Mouse (Mus musculus) NIH3T3 (cell line): ENCODE measurements at regions not wholly inside any gene's neighbourhood (a gene's known extent, or its start where the extent isn't known, plus 50 kb on each side); places are given as distances from the start of the nearest gene placed in this dataset.
A peak's percentile ranks its signal among the peaks of the same experiment; 100 is the strongest.

ENCODE experiments used
- DNase-seq: peaks from one replicate; pipeline ENCODE4 v3.0.0-alpha.2; 2012; ENCODE audit warnings: low read depth

DNA sequence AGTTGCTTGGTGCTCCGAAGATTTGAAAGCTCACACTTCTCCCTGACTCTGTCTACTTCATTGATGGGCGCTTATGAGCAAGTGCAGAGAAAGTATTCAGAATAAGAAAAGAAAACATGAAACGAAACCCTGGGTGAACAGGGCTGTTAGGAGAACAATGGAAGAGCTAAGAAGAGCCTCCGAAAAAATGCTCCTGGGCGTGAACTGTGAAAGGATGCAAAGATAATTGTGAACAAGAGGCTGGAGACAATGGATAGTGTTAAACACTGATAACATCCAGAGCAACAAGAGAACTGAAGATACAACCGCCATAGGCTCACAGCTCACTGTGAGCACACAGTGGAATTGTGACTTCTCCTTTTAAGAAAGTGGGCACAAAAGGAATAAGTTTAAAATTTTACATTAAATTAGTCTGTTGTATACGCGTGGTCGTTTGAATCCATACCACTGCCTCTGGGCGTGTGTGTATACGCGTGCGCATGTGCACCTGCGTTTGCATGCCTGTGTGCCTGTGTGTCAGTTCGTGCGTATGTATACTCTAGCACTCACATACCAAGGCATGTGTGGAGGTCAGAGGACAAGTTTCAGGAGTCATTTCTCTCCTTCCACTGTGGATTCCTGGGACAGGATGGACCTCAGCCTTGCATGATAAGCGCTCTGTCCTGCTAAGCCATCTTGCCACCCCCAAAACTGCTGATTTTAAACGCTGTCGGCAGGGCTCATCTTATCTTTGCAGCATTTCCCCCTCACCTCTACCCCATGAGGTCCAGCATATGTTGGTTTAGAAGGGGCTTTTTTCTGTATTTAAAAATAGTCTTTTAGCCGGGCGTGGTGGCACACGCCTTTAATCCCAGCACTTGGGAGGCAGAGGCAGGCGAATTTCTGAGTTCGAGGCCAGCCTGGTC lies 113.0 kb upstream of the 1700016C15Rik start:
- DNase-seq: no peak

DNA sequence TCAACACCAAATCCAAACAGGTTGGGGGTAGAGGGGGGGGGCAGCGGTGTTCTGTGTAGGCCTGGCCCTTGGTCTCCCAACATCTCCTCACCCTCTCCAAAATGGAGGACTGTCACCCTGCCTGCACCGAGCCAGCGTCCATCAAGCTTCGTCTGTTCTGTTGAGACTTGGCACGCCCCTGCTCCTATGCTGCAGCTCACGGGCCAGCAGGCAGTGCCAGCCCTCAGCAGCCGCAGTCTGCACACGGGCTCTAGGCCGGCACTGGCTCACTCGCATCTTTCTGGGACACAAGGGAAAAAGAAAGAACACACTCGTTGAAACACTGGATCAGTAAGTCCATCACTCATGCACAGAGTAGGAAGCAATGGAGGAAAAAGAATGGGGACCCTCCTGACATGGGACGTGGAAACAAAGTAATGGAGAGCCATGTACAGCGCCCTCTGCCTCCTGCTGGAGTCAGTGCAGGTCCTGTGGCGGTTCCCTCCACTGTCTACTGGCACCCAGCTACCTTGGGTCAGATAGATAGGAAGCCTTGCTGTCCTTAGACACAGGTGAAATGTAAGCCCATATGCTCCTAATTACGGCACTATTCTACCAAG lies 109.0 kb upstream of the 1700016C15Rik start:
- DNase-seq: no peak

DNA sequence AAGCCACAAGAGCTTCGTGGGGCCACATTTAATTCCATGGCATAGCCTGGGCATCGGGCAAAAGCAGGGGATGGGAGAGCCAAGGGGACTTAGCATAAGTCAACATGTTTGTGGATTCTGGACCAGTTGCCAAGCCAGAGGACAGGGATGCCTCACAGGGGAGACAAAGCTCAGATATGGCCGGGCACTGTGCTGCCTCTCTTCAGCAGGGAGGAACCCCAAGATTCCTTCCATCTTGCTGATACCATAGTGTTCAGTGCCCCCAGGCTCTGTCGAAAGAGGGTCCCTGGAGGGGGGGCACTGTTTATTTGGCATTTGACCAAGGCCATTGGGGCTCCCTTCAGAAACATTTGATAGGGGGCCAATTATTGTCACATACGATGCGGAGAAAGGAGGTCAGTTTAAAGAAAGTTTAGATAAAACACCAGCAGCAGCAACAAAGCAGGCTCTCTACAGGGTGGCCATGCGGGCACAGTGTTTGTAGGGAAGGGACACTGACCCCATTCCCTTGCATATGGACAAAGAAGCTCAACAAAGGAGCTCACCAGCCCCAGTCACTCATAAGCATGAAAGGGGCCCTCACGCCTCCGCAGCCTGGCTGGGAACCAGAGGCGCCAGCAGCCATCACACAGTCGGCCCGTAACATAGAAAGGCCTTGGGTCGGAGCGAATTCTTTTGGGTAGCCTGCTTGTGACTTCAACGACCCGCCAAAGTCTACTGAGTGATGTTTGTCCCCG lies 107.6 kb upstream of the 1700016C15Rik start:
- DNase-seq: no peak

DNA sequence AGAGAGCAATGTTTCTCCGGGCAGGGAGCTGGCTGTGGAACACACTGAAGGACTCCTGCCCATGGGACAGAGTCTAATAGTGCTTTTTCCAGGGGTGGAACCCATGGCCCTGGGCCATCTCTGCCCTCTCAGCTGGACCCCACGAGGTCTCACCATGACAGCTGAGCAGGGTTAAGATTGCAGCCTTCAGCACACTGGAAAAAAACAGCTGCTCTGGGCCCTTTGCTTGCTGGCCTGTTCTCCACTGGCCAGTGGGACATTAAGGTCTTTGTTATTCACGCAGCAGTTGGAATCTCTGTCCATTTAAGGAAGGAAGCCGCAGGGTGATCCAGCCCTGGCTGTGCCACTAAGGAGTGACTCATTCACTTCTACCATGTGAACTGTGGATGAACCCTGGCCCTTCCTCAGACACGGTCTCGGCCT lies 106.3 kb upstream of the 1700016C15Rik start:
- peak; percentile 89 for DNase-seq

DNA sequence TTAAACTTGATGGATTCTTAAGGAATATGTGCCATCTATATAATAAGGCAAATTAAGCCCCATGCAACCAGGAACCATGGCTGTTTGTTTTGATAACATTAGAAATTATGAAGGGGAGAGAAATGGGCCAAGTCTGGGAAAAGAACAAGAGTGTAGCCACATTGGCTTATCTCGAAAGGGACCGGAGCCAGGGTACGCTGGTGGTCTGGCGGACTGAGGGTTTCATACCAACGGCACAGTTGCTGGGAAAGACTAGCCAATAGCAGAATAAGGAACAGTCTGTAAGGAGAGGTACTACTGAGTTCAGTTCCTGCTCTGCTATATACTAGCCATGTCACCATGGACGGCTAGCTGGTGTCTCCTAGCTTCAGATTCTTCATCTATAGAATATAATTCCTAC lies 105.9 kb upstream of the 1700016C15Rik start:
- no peak for DNase-seq

DNA sequence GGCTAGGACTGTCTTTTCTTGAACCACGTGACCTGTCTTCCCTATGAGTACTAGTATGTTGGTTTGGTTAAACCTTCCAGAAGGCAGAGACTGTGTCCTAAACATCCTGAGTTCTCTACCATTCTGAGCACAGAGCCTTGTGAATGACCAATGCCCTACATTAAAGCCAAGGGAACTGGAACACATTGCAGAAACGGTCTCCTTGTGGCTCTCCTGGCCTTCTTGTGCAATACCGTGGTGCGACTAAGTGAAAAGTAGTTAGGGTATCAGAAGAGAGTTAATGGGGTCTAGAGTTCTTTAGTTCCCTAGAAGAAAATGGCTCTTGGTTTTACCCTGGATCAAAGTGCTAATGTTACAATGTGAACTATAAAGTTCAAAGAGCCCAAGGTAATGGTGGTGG lies 101.8 kb upstream of the 1700016C15Rik start:
- DNase-seq: no peak

DNA sequence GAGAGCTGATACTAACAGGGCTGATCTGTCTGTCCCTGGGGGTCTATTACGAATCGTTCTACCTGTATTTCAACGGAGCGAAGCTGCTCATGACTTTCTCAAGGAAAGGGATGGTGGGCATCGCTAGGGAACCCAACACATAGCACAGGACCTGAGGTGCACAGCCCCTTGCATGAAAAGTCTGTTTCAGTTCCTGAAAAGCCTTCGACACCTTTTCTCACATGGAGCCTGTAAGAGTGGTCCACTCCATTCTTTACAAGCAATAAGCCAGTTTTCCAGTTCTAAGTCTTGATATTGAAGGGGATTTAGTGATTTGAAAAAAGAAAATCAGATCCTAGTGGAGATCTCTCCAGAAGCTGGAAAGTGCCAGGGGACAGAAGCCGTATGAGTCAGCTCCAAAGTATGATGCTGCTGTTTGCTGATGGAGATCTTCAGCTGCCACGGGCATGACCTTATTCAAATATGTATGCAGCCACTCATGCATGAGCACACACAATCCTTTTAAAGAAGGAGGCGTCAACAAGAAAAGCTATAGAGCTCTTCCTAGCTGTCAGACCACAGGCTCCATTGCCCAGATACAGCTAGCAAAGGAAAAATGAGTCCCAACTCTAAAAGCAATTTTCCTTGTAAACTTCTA lies 95.5 kb upstream of the 1700016C15Rik start:
- peak; percentile 63 for DNase-seq

DNA sequence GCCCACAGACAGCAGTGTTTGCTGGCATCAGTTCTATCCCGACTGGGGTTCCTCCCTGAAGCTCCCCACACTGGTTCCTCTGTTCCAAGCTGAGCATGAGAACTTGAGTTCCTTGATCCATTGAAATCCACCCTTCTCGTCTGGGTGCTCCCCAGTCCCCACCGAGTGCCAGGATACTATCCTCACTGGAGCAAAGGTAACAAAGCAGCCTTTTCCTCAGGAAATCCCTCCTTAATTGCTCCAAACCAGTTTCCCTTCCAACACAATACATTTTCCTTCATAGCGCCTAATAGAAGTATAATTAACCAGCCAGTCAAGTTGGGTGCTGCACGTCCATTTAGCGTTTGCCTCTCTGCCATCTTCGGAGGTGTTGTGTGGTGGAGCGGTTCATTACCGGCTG lies 92.6 kb upstream of the 1700016C15Rik start:
- DNase-seq: no peak

DNA sequence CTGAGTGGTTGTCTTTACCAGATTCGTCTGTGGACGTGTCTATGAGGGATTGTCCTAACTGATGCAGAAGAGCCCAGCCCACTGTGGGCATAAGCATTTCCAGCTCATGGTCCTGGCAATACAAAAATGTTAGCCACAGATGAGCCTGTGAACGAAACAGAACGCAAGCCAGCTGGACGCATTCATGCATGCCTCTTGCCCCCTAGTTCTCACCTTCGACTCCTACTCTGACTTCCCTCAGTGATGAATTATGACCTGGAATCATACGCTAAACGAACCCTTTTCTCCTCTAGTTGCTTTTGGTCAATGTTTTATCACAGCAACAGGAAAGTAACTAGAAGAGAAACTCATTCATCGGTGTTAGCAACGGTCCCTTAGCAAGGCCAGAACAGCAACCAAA lies 91.2 kb upstream of the 1700016C15Rik start:
- DNase-seq: no peak

DNA sequence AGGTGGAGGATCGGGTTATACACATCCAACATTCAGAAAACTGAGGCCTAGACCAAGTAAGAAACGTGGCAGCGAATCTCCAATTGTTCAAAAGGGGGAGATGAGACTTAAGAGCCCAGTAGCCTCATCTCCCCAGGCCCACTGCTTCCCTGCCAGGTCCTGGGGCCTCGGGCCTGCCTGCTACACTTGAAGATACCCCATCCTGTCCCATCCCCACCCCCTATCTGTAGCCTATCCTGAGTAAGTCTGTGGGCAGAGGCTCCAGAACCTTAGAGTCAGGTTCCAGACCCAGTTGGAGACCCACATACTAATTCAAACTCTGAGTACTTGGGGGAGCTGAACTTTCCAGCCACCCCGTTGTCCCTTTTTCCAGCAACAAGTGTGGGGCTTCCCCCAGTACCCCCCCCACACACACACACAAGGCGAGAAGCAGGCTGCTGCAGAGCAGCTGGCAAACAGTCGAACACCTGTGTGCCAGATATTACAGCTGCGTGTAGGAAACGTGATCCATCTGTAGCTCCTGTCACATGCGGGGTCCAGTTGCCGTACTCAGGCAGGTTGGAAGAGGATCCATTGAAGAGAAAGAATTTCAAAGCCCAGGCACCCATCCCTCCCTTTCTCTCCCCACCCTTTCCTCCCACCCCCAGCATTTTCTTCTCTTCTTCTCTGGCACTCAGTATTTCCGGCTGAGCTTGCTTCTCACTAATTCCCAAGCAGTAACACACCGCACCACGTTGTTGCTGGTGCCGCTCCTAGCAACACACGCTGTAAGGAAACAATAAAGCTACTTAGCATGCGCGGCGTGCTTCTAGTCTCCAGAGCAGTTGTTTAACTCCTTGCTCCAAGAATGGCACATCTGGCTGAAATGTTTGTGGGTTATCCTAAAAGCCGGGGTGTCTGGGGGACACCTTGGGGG lies 89.4 kb upstream of the 1700016C15Rik start:
- DNase-seq: no peak

DNA sequence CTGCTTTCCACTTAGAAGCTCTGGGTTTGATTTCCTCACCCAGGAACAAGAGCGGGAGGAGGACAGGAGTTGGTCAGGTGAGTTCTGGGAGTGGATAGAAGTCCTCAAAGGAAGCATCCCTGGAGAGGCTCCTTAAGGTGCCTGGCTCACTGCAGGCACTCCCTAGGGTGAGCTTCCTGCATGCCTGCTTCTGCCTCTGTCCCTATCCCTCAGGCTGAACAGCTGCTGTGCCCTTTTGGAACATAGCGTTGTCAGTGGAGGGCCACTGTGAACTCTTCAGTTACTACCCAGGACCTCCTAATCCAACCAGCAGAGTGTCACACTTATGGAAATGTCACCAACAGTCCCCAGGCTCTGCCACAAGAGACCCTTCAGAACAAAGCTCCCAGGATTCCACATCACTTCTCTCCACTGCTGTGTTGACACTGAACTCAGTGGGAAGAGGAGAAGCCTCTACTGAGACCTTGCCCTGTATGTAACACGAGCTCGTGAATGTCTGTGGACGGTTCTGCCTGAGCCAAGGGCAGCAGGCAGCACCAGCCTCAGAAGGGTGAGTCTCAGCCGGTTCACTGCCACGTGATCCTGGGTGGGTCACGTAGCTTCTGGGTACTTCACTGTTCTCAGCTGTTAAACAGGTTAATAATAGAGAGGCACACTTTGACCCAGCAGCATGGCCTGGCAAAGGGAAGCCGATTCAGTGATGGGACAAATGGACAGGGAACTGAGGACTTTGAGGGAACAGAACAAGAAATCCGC lies 86.7 kb upstream of the 1700016C15Rik start:
- peak; percentile 28 for DNase-seq

DNA sequence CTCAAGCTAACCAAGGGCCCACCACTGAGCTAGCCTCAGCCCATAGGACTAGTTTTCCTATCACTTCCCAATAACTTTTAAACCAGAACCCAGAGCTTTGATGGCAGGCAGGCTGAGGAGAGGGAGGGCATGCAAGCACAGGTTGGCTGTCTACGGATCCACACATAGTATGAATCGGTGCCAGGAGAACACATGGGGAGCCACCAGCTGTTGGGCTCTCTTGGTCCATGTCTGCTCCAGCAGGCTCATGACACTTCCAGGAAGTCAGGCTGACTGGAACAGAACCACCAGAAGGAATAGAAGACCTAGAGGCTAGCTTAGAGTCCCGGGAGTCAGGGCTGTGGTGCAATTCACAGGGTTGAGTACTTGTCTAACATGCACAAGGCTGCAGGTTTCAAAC lies 86.0 kb upstream of the 1700016C15Rik start:
- DNase-seq: peak; percentile 18

DNA sequence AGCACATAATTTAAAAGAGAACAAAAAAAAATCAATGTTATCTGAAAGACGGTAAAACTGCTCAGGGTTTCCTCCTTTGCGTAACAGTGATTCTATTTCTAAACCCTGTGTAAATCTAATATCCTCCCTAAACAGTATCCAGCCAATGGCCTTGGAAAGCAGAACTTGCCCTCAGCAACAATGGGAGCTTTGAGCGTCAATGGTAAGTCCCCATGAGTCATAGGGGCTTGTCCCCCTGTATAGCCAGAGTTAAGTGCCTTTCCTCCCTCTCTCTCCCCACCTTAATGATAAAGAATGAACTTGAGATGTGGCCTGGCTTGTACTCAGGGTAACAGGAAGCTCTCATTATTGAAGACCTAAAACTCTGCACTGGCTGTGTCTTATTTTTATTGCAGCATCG lies 85.4 kb upstream of the 1700016C15Rik start:
- DNase-seq: peak; percentile 50

DNA sequence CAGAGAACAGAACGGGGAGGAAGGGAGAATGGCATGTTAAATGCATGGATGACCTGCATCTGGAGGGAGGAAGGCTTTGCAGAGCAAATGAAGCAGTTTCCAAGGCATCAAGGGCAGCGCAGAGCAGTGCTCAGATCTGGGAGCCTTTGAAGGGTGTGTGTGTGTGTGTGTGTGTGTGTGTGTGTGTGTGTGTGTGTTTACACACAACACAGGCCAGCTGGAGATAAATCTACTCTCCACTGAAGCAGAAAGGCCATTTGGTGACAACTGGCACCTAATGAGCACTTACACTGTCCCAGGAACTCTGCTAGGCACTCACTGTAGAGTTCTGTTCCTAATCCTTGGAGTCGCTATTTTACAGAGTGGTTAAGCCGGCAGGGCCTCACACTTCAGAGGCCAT lies 84.3 kb upstream of the 1700016C15Rik start:
- no peak for DNase-seq

DNA sequence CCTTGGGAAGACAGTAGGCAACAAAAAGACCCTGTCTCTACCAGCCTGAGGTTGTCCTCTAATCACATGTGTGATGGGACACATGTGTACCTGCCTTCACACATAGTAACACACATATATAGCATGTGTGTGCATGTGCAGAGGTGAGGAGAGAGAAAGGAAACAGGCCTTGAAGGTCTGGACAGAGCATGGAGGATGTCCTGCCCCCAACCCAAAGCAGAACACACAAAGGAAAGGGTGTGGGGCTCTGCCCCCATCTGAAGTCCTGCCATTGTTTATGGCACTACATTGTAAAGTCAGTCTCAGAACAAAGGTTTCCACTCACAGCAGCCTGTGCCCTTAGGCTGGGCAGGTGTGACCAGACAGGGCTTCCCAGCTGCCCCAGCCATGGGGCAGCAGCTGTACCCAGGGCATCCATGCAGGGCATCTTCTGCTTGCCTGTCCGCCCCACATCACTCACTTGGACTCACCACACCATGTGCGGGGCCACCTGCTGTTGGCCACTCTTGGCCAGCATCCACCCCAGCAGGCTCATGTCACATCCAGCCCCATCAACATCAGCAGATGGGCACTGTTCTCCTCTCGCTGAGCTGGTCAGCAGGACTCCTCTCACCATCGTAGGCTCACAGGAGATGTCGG lies 83.6 kb upstream of the 1700016C15Rik start:
- no peak for DNase-seq

DNA sequence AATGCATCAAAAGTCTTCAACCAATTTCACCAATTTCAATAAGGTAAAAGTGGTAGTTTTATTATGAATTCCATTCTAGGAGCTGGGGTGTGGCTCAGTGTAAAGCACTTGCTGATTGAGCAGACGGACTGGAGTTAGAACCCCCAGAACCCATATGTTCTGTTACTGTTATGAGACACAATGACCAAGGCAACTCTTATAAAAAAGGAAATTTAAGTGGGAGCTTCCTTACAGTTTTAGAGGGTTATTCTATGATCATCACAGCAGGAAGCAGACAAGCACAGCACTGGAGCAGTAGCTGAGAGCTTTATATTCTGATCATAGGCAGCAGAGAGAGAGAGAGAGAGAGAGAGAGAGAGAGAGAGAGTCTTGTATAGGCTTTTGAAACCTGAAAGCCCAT lies 81.7 kb upstream of the 1700016C15Rik start:
- DNase-seq: no peak

DNA sequence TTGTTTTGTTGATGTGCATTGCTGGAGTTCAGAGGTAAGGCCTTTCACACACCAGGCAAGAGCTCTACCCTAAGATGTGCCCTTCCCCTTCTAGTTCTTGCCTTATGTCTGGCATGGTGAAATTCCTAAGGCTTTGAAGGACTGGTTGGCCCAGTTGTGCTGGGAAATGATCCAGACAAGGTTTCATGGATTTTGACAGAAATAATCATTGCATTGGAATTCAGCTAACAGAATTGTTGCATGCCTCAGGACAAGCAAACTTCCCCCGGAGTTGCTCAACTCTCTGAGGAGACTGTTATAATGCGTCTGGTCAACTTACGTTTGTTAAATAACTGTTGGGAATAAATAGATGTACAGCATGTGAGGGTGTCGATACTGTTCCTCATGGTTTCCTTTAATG lies 80.6 kb upstream of the 1700016C15Rik start:
- DNase-seq: peak; percentile 91

DNA sequence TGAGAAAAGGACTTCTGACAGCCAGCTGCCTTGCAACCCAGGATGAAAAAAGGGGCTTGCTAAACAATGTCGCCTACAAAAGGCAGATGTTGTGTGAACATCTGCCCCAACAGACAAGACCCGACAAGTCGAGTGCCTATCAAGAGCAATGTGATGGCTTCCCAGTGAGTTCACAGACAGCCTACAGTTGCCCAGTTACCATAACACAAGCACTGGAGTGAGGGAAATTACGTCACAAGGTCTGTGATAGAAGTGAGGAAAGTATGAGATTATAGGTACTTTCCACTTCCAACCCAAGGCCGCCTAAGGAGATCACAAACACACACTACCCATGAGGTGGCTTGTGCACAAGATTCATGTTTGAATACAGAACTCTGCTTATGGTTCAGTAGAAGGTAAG lies 78.4 kb upstream of the 1700016C15Rik start:
- DNase-seq: no peak

DNA sequence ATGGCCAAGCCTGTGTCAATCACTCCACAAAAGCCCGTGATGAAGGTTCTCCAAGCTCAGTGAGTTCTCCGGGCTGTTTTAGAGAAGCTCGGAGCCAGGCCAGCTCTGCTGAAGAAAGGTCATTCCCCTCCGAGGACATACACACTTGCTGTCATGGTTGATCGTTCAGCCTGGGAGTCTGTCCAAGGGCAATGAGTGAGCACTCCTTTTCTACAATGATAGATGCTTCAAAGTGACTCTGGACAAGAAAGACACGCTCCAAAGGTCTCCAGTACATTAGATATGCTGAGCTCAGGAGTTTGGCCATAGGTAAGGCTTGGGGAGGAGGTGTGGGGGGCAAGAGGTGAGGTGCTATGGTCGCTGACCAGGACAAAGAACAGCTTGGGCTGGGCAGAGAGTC lies 66.5 kb upstream of the 1700016C15Rik start:
- DNase-seq: no peak
